Mouse (Mus musculus) adrenal gland, adult 18-20 months (tissue): ENCODE data around the gene Mylip. TPM values are rescaled to one million over a fixed set of nuclear protein-coding genes. Genes with fewer than 3 reads are reported as not detected.

Experiments
- DNase-seq, 2 experiments: peaks; one replicate each; pipeline ENCODE4 v3.0.0; 2021 to 2022; ENCODE audit warnings: low spot score in 2 of 2
- long read RNA-seq, 2 experiments: library from polyadenylated mRNA; stranded (forward); transcript quantifications; one replicate each; pipeline ENCODE4 v2.0.0; 2021
- total RNA-seq, 2 experiments: library from RNA; stranded (reverse); gene quantifications; 1 replicate in 1 of 2; 2 replicates in 1 of 2; pipeline ENCODE4 v1.2.3; 2021

The Mylip gene
- total RNA-seq, result 1 to 10 TPM; 6.9 to 7.5 TPM
- long read RNA-seq, experiment 1, partial matches to known transcripts, result 1 of 4 reads
- long read RNA-seq, experiment 1, other reads (novel, unspliced or antisense), result 0 of 4 reads
- long read RNA-seq, experiment 2, transcript Mylip-201 (7 exons, 3,065 nt), result major isoform, 6 of 12 reads
- long read RNA-seq, experiment 2, partial matches to known transcripts, result 5 of 12 reads
- long read RNA-seq, experiment 2, other reads (novel, unspliced or antisense), result 1 of 12 reads

DNA sequence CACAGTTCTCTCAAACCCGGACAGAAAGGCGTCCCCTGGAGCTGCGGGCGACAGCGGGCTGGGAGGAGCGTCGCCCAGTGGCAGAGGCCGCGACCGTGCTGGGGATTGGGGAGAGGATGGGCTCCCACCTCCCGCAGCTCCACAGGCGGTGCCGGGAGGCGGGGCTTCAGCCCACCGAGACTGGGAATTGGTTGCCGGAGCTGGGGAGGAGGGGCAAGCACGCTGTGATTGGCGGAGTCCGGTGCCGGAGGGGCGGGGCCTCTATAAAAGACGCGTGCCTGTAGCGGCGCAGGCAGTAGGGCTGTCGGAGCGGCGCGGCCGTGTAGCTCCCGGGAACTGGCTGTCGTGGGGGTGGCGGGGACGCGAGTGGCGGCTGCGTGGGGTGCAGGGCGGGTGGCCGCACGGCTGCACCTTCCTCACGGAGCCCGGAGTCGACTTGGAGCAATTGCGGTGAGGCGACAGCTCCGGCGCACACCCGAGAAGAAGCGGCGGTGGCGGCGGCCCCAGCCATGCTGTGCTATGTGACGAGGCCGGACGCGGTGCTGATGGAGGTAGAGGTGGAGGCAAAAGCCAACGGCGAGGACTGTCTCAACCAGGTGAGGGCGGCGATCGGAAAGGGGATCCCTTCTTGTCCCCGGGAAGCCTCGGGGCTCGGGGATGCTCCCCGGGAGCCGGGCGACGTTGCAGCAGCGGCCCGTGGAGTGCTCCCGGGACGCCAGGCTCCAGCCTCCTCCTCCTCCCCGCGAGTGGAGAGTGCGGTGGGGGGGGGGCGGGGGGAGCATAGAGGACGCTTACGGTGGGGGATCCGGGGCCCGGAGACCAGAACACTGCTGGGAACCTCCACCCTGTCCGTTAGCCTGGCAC is at the start of gene Mylip:
Gene Mylip, plus strand, starts transcription at position 295 of the 864 bp plus-strand sequence.
- DNase-seq, result peak; percentile 98

- DNase-seq, result no peak
Measured at GRCm38 (mm10) chr13:45341991-45342390, 47.6 kb upstream of the Mylip start.

- DNase-seq, result no peak
Measured at GRCm38 (mm10) chr13:45343541-45343940, 46.0 kb upstream of the Mylip start.

GRCm38 (mm10) chr13:45343966-45344365 is 45.6 kb upstream of the Mylip start:
- DNase-seq, result no peak

GRCm38 (mm10) chr13:45345471-45346159 is 43.9 kb upstream of the Mylip start:
- no peak for DNase-seq

GRCm38 (mm10) chr13:45351483-45351882 is 38.1 kb upstream of the Mylip start:
- no peak for DNase-seq

DNA sequence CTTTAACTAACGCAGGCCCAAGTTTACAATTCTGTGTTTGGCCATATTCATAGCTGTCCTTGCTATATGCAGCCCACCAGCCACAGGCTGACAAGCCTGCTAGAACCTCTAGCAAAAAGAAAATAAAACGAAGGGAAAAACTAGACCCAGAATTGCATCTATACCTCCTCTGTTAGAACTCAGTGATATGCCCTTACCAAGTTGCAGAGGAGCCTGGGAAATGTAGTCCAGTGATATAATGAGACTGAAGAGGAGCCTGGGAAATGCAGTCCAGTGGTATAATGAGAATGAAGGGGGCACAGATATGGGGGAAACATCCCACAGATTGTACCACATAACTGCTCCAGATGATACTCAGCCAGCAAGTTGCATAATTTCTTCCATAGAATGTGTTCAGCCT is 34.7 kb upstream of the Mylip start:
- DNase-seq, result no peak

DNA sequence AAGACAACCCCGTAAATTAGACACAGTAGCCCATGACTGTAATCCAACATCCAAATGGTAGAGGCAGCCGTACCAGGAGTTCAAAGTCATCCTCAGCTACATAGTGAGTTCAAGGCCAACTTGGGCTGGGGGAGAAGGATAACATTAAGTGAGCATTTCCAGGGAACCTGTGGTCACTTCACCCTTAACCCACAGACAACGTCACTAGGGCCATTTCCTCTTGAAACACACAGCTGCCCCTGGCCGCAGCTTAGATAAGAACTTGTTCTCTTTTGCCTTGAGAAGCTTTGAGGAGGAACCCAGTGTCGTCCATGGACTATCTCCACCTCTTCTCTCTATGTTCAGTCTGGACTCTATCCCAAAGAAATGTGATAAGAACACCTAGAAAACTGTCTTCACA is 31.3 kb upstream of the Mylip start:
- no peak for DNase-seq

GRCm38 (mm10) chr13:45358676-45359323 is 30.7 kb upstream of the Mylip start:
- no peak for DNase-seq

DNA sequence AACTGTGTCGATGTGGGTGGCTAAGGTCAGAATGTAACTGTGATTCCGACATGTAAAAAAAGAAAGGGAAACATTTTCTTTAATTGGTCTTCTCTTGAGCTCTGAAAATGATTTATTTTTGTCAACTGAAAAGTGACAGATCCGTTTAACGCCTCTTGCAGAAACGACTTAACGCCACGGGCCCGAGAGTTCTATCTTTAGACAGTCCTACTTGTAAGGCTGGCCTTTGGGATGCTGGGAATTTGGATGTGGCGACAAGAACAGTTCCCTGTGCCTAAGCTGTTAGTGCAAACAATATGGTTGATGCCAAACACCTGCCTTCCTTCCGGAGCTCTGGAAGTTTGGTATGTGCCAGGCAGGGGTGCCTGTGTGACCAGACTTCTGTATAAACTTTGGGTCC is 23.8 kb upstream of the Mylip start:
- DNase-seq, result no peak

DNA sequence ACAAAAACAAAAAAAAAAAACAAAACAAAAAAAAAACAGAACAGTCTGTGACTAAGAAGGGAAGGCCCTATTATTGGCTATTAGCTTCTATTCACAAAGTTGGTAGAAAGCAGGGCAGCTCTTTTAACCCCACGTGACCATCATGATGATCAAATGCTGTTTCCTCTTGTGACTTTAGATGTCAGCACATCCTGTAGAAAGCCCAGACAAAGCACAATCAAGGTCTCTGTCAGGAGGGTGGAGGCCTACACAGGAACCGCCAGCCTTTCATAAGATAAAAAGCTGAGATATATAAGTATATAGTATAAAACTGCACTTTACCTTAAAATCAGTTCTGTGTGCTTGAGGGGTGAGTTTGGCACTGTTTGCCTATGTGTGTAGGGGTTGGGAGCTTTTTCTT is 17.9 kb upstream of the Mylip start:
- no peak for DNase-seq

- no peak for DNase-seq
Measured at GRCm38 (mm10) chr13:45372456-45372855, 17.1 kb upstream of the Mylip start.

- no peak for DNase-seq
Measured at GRCm38 (mm10) chr13:45374846-45375245, 14.7 kb upstream of the Mylip start.

GRCm38 (mm10) chr13:45382208-45382607 is 7.3 kb upstream of the Mylip start:
- no peak for DNase-seq

- no peak for DNase-seq
Measured at GRCm38 (mm10) chr13:45384636-45385035, 4.9 kb upstream of the Mylip start.

- no peak for DNase-seq
Measured at GRCm38 (mm10) chr13:45385521-45385920, 4.0 kb upstream of the Mylip start.

- no peak for DNase-seq
Measured at GRCm38 (mm10) chr13:45386253-45386652, 3.3 kb upstream of the Mylip start.

DNA sequence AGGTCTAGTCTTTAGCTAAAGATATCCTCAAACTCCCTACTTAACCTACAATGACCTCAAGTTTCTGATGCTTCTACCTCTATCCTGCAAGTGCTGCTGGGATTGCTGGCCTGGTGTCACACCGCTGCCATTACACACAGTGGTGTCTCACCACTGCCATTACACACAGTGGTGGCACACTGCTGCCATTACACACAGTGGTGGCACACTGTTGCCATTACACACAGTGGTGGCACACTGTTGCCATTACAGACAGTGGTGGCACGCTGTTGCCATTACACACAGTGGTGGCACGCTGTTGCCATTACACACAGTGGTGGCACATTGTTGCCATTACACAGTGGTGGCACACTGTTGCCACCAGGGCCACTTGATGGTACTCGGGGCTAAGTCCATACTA is 2.3 kb upstream of the Mylip start:
- DNase-seq, result no peak

GRCm38 (mm10) chr13:45388254-45388805 is 1.2 kb upstream of the Mylip start:
- no peak for DNase-seq

- DNase-seq, result no peak
Measured at GRCm38 (mm10) chr13:45388889-45389288, 653 bp upstream of the Mylip start.

DNA sequence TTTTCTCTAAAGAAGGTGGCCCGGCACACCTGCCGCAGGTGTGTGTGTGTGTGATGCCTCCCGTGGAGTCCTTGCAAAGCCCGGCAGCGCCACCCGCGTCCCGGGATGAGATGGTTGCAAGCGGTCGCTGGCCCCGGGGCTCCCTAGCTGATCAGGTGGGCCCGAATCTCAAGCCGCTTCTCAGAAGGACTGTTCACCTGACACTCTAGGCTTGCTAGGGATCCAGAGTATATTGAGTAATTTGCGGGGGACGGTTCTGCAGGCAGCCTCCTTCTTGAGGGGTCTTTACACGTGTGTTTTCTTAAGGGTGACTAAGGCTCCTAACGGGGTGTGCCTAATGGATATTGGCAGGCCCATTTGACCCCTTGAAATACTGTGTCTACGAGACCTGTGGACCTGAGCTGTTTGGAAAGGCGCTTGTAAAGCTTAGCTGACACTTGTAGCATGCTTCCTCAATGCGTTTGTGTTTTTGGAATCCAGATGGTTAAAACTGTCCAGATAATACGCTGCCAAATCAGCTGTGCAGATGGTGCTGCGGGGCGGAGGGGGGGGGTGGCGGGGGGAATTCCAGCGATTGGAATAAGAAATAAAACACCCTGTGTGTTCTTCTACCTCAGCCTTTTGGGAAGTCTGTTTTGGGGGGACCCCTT is 895 bp downstream of the Mylip start:
- DNase-seq, result peak; percentile 12 to 33
